Mouse (Mus musculus) embryo, embryonic 11 days (tissue): ENCODE results near the gene Bcl11b.

Source experiments
- DNase-seq: peaks from one replicate; pipeline ENCODE4 v3.0.0-alpha.2; 2015

Bcl11b gene

GRCm38 (mm10) chr12:107930611-107931350 lies 72.6 kb downstream of the Bcl11b start:
- peak; percentile 47 for DNase-seq

- no peak for DNase-seq
These were observed 74.5 kb downstream of the Bcl11b start for GRCm38 (mm10) chr12:107928905-107929304.

DNA sequence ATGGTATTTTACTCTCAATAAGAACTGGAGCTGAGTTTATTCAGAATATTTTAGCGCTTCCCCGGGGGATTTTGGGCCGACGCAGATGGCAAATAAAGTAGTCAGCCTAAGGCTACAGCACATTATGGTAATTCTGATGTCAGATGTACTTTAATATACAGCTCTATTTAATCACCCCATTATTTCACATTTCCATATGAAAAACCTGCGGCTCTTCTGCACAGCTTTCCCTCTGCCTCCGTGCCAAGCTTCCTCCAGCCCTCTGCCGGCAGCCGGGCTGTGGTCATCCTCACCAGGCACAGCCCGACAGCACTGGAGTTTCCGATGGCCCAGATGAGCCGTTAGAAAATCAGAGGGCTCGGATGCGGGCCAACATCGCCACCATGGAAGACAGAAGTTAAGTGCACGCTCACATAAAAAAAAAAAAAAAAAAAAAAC lies 74.9 kb downstream of the Bcl11b start:
- no peak for DNase-seq

DNA sequence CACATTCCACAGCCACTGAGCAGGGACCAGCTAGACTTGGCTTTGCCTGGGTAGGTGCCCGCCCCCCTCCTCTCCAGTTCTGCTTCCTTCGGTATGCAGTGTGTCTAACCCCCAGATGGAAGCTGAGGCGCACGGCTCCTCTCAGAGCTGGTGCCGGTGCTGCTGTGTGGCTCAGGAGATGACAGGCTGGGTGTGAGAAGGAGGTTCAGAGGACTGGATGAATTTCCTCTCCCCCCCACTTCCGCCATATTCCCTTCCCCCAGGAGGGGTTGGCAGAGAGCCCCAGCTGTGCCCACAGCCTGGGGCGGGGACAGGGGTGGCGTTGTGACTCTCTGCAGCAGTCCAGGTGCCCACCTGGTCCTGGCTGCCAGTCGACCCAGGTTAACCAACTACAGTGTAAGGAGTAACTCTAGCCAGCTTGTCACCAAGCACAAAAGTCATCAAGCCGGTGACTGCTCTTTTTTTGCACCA lies 75.4 kb downstream of the Bcl11b start:
- DNase-seq, result peak; percentile 35

GRCm38 (mm10) chr12:107926074-107926855 lies 77.1 kb downstream of the Bcl11b start:
- no peak for DNase-seq

GRCm38 (mm10) chr12:107924696-107925095 lies 78.7 kb downstream of the Bcl11b start:
- no peak for DNase-seq

GRCm38 (mm10) chr12:107923963-107924362 lies 79.4 kb downstream of the Bcl11b start:
- no peak for DNase-seq

DNA sequence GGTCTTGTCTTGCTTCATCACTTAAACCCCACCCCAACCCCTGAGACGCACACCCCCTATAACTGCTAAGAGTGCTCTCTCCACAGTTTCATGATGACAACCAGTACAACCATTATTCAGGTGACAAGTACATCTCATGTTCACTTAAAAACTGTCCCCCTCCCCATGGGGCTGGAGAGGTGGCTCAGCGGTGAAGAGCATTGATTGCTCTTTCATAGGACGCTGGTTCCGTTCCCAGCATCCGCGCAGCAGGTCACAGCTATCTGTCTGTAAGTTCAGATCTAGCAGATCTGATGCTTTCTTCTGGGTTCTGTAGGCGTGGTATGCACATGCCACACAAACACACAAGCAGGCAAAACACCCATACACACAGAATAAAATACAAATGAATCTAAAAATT lies 81.2 kb downstream of the Bcl11b start:
- DNase-seq, result no peak

- no peak for DNase-seq
These were observed 81.8 kb downstream of the Bcl11b start for GRCm38 (mm10) chr12:107921566-107921965.

GRCm38 (mm10) chr12:107921154-107921553 lies 82.2 kb downstream of the Bcl11b start:
- DNase-seq, result no peak

GRCm38 (mm10) chr12:107920716-107921115 lies 82.7 kb downstream of the Bcl11b start:
- DNase-seq, result no peak

- no peak for DNase-seq
These were observed 83.3 kb downstream of the Bcl11b start for GRCm38 (mm10) chr12:107920076-107920475.

DNA sequence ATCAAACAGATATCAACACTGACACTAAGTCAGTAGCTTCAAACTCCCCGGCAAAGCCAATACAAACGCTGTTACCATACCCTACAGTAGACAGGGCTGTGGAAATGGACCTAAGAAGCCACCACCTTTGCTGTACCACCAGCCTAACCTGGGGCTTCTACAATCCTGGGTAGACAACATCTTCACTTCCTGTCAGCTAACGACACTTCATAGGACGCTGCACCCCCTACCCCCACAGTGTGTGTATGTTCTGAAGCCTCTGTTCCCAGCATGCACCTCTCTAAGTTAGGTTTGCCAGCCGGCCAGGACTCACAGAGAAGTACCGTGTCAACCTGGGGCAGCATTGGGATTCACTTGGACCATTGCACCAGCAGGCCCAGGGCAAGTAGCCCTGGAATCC lies 84.6 kb downstream of the Bcl11b start:
- DNase-seq, result no peak

- no peak for DNase-seq
These were observed 87.4 kb downstream of the Bcl11b start for GRCm38 (mm10) chr12:107916008-107916407.

DNA sequence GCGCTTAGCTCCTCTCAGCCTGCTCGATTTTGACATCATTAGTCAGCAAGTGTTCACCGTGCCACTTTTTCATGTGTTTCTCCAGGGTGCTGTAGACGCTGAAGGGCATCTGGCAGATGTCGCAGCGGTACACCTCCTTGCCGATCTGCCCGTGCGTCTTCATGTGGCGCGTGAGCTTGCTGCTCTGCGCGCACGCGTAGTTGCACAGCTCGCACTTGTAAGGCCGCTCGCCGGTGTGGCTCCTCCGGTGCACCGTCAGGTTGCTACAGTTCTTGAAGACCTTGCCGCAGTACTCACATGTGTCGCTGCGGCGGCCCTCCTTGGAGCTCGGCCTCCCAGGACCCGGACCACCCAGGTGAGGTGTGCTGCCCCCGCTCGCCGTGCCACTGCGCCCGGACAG lies 88.0 kb downstream of the Bcl11b start:
- DNase-seq, result no peak

- DNase-seq, result no peak
These were observed 94.6 kb downstream of the Bcl11b start for GRCm38 (mm10) chr12:107908826-107909225.

GRCm38 (mm10) chr12:107905333-107905732 lies 98.1 kb downstream of the Bcl11b start:
- DNase-seq, result no peak

DNA sequence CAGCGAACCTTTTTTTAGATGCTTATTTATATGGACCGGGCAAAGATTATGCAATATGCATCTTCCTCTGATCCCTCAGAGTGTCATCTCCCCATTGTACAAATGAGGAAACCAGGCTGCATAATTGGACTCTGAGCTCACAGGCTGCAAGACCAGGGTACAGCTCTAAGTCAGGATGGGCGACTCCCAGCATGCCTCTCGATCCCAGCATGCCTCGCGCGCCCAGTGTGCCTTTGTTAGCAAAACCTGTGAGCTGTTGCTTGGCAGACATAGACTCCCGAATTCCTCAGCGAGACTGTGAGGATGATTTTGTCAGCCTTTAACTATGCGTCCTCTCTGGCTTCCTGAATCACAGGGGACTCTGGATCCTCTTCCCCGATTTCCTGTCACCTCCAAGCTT lies 98.9 kb downstream of the Bcl11b start:
- DNase-seq, result no peak

GRCm38 (mm10) chr12:107903949-107904348 lies 99.5 kb downstream of the Bcl11b start:
- DNase-seq, result no peak

GRCm38 (mm10) chr12:107891449-107891848 lies 112.0 kb downstream of the Bcl11b start:
- no peak for DNase-seq

DNA sequence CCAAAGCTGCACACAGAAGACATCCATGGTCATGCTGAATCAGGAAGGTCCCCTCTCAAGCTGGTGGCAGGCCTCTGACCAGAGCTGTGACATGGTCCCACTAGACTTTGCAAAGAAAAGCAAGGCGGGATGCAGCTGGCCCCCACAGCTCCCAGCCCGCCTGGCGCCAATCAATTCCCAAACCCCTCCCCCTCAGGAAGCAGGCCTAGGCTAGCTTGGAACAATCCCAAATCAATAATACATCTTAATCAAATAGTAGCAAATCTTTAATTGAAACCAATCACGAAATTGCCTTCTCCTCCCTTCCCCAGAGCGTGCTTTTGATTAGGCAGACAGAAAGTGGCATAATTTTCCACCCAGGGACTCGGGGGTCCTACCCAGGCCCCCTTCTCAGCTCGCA lies 113.1 kb downstream of the Bcl11b start:
- no peak for DNase-seq

GRCm38 (mm10) chr12:107889841-107890240 lies 113.6 kb downstream of the Bcl11b start:
- DNase-seq, result peak; percentile 55

DNA sequence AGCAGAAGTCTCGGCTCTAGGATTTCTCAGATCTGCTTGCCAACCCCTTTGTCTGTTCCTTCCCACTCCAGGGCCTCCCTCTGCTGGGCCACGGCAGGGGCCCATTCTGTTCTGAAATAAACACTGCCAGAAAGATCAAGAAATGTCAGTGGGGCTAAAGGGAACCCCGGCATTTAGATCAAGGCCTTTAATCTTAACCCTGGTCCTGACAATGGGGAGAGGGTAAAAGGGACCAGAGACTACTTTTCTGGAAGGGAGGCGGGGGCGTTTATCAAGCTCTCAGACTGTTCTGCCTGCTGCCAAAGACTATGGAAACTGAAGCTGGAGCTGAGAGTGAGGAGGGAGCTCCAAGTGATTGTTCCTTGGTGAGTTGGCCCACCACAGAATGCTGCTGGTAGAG lies 114.8 kb downstream of the Bcl11b start:
- DNase-seq, result no peak

- no peak for DNase-seq
These were observed 115.4 kb downstream of the Bcl11b start for GRCm38 (mm10) chr12:107888049-107888448.
